Mouse (Mus musculus): Measurements from ENCODE around the gene Susd5. TPM values are rescaled to one million over a fixed set of nuclear protein-coding genes. Genes with fewer than 3 reads are reported as not detected.

Susd5 gene
- total RNA-seq, 2 experiments from 2014 or later: 1.0 to 1.4 TPM

Other genes starting within 250 kb of the Susd5 start
- gene Ubp1, start 126.2 kb upstream of the Susd5 start, total RNA-seq (2021): 10 to 100 TPM; 32.7 TPM
- 1 to 10 TPM; 1.5 to 2.3 TPM for gene Fbxl2, start 10.9 kb upstream of the Susd5 start, total RNA-seq (2021)